Mouse (Mus musculus) stomach, postnatal 0 days (tissue): Measurements from ENCODE around the gene Ngef.

Experiments used
- CTCF ChIP-seq: IDR thresholded peaks from 2 replicates; pipeline ENCODE4 v1.5.1; 2016; ENCODE audit warnings: antibody characterized with exemption, low read depth, mild to moderate bottlenecking, moderate library complexity
- EP300 ChIP-seq: optimal IDR thresholded peaks from 2 replicates; pipeline ENCODE3; 2016; ENCODE audit warnings: antibody characterized with exemption

- TF ChIP-seq CTCF (no peak), EP300 (no peak)
These were observed 409 bp downstream of the Ngef start for GRCm38 (mm10) chr1:87573261-87573660.
